Mouse (Mus musculus) left cerebral cortex, adult 8-10 months (tissue): ENCODE data around the gene Srebf2. TPM values are rescaled to one million over a fixed set of nuclear protein-coding genes. Genes with fewer than 3 reads are reported as not detected.
"Not testable (repeated sequence)": the region's sequence is repeated elsewhere in the genome, so short reads cannot be mapped to it uniquely, and the experiment has no call there.

Experiments used
- DNase-seq, 2 experiments: peaks; one replicate each; pipeline ENCODE4 v3.0.0; 2022; ENCODE audit warnings: low spot score in 2 of 2
- total RNA-seq, 4 experiments: library from RNA; stranded (reverse); gene quantifications; 2 replicates each; pipeline ENCODE4 v1.2.4; 2022

Gene Srebf2
- 100 to 1,000 TPM; 204 to 229 (median 207) TPM for total RNA-seq

- DNase-seq: peak; percentile 94 to 99
These were observed at the start of gene Srebf2 for GRCm38 (mm10) chr15:82146770-82147610. Gene Srebf2 (plus strand): TSS chr15:82147181.

GRCm38 (mm10) chr15:82106953-82107555, 39.9 kb upstream of the Srebf2 start:
- peak in 1 of 2 experiments; percentile 56 for DNase-seq

GRCm38 (mm10) chr15:82120544-82120943, 26.4 kb upstream of the Srebf2 start:
- no peak for DNase-seq

GRCm38 (mm10) chr15:82126690-82127089, 20.3 kb upstream of the Srebf2 start:
- DNase-seq: not testable (repeated sequence)

GRCm38 (mm10) chr15:82127426-82128374, 19.3 kb upstream of the Srebf2 start, which contains the start of gene Ccdc134:
Gene Ccdc134 (plus strand): TSS chr15:82127922.
- peak; percentile 89 to 94 for DNase-seq

GRCm38 (mm10) chr15:82128398-82128797, 18.6 kb upstream of the Srebf2 start:
- DNase-seq: no peak

GRCm38 (mm10) chr15:82130599-82130998, 16.4 kb upstream of the Srebf2 start:
- no peak for DNase-seq

- peak in 1 of 2 experiments; percentile 63 for DNase-seq
These were observed 11.6 kb upstream of the Srebf2 start for GRCm38 (mm10) chr15:82135372-82135771.

- peak in 1 of 2 experiments; percentile 28 for DNase-seq
These were observed 8.4 kb upstream of the Srebf2 start for GRCm38 (mm10) chr15:82138565-82138964.

- no peak for DNase-seq
These were observed 7.8 kb upstream of the Srebf2 start for GRCm38 (mm10) chr15:82139196-82139595.

GRCm38 (mm10) chr15:82140355-82140754, 6.6 kb upstream of the Srebf2 start:
- DNase-seq: no peak

- no peak for DNase-seq
These were observed 2.8 kb upstream of the Srebf2 start for GRCm38 (mm10) chr15:82144157-82144556.

GRCm38 (mm10) chr15:82145408-82145807, 1.6 kb upstream of the Srebf2 start:
- no peak for DNase-seq

GRCm38 (mm10) chr15:82145851-82146769, 871 bp upstream of the Srebf2 start:
- DNase-seq: no peak

GRCm38 (mm10) chr15:82147611-82148111, 680 bp downstream of the Srebf2 start:
- peak in 1 of 2 experiments; percentile 62 for DNase-seq

GRCm38 (mm10) chr15:82148510-82148911, 1.5 kb downstream of the Srebf2 start:
- DNase-seq: no peak

GRCm38 (mm10) chr15:82150042-82150441, 3.1 kb downstream of the Srebf2 start:
- DNase-seq: no peak

GRCm38 (mm10) chr15:82151176-82151575, 4.2 kb downstream of the Srebf2 start:
- DNase-seq: no peak

- no peak for DNase-seq
These were observed 5.0 kb downstream of the Srebf2 start for GRCm38 (mm10) chr15:82152022-82152421.

- no peak for DNase-seq
These were observed 5.5 kb downstream of the Srebf2 start for GRCm38 (mm10) chr15:82152435-82152834.
